Mouse (Mus musculus): ENCODE data around the gene Lpar3.

DNA sequence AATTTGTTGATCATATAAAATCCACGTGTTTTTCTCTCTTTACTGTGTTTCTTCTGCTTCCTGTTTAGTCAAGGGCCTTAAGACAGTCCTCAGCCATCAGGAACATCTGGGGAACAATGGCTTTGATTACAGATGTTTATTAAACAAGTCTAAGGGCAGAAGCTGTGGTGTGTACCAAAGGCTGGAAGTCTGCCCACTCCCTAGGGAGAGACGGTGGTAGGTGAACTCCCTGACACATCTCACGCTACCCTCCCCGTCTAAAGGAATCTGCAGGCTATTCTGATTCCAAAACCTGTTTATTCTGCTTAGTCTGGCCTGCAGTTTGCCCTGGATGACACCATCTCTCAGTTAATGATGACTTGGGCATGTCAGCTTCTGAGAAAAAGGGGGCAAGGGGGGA lies 13.0 kb downstream of the Lpar3 start:
- no peak for TF ChIP-seq CTCF (conservative IDR thresholded peaks at IDR 0.05; ENCODE audit: low read length)
- no peak for TF ChIP-seq POU5F1 (IDR thresholded peaks at IDR 0.05; ENCODE audit: borderline replicate concordance, low read length)
- no peak for TF ChIP-seq NANOG (IDR thresholded peaks at IDR 0.05; ENCODE audit: borderline replicate concordance, low read length)

All from E14TG2a.4 (cell line).